Mouse (Mus musculus) E14TG2a.4 (cell line): ENCODE measurements at regions not wholly inside any gene's neighbourhood (a gene's known extent, or its start where the extent isn't known, plus 50 kb on each side); places are given as distances from the start of the nearest gene placed in this dataset.

Experiments
- CTCF ChIP-seq: conservative IDR thresholded peaks from 2 replicates; pipeline ENCODE4 v1.5.1; 2014; ENCODE audit warnings: low read length
- NANOG ChIP-seq: IDR thresholded peaks from 2 replicates; pipeline ENCODE4 v1.6.1; 2014; ENCODE audit warnings: borderline replicate concordance, low read length, mixed read lengths

- TF ChIP-seq CTCF: no peak
- no peak for TF ChIP-seq NANOG
Observed at GRCm38 (mm10) chr8:117859095-117859494, 57.4 kb upstream of the Mphosph6 start.
